Mouse (Mus musculus) CD4-positive naive resting alpha-beta T cell, adult 76 days (primary cell): ENCODE results near the gene Fads6. TPM values are rescaled to one million over a fixed set of nuclear protein-coding genes. Genes with fewer than 3 reads are reported as not detected.

Experiments used
- total RNA-seq: library from RNA; stranded (reverse); gene quantifications from one replicate; pipeline ENCODE4 v1.2.4, GENCODE M21; 2023

Fads6 gene
- 1.1 TPM for total RNA-seq

GRCm38 (mm10) chr11:115297214-115297826 is at the start of gene Fads6:
Gene Fads6, minus strand, starts transcription at chr11:115297663.

DNA sequence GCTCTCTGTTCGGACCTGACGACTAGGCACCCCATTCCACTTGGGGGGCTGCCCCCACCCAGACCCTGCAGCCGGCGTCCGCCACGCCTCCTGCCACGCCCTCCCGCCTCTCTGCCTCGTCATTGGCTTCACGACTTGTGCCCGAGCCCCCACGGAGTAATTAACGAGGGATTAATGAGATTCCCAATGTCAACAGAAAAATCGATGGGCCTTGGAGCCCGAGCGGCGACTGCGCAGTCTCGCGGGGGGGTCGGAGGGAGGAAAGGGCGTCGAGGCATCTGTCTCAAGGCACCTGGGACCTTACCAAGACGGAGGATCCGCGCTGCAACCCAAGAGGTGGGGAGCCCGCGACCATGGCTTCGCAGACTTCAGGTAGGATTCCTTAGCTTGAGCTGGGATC is 37.1 kb upstream of the Fads6 start, which contains the start of gene Otop3:
TSS of gene Otop3 (plus strand) at position 201 of the 400 bp plus-strand sequence.

DNA sequence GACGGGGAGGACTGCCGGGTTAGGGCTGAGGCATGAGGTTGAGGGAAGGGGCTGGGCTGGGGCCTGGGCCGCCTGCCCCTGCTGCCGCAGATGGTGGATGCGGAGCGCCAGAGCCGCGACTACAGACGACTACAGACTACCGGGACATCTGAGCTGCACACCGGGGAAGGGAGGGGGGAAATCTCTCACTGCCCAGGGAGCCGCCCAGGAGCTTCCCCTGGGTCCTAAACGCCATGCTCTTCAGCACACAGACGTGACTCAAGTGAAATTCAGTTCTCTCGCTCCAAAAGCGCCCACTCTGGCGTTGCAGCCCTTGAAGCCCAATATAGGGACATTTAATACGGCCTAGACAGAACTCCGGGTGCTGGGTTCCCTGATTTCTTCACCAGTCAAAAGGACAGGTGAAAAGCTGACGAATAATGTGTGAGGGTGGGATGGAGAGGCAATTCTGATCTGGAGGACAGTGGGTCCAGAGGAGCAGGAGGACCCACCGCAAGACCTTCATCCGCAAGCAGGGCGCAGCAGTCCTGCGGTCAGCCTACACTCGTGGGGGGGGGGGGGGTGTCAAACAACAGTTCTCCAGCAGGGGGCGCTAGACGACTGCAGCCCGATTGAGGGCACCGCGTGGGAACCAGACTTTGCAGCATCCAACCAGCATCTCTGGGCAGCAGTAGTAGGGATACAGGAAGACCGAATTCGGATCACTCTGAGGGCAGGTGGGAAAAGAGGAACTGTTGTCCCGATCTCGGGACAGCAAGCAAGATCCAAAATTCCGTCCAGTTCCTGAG is 24.6 kb upstream of the Fads6 start, which contains the start of gene Ush1g:
TSS of gene Ush1g (minus strand) at position 136 of the 788 bp plus-strand sequence.

GRCm38 (mm10) chr11:115306863-115307262 is 9.4 kb upstream of the Fads6 start, which contains the start of gene Otop2:
Gene Otop2, plus strand, starts transcription at chr11:115307163.

GRCm38 (mm10) chr11:115276780-115277603 is 20.5 kb downstream of the Fads6 start, which contains the start of gene Fdxr:
Gene Fdxr, minus strand, starts transcription at chr11:115277050.

GRCm38 (mm10) chr11:115267061-115267883 is 30.2 kb downstream of the Fads6 start, which contains the start of gene Grin2c:
Gene Grin2c, minus strand, starts transcription at chr11:115267243.

Other genes starting within 250 kb of the Fads6 start
- 2.2 TPM for gene Cd300ld3, start 249.3 kb downstream of the Fads6 start, total RNA-seq
- gene Cd300e, start 235.5 kb downstream of the Fads6 start, total RNA-seq = 1.6 TPM
- gene Rab37, start 206.2 kb downstream of the Fads6 start, total RNA-seq = 26.8 TPM
- 2.2 TPM for gene Cd300lf, start 163.7 kb downstream of the Fads6 start, total RNA-seq
- 151 TPM for gene Slc9a3r1, start 134.3 kb downstream of the Fads6 start, total RNA-seq
- 11.2 TPM for gene Tmem104, start 110.2 kb downstream of the Fads6 start, total RNA-seq
- gene Nat9, start 109.8 kb downstream of the Fads6 start, total RNA-seq = 11.8 TPM
- not detected for gene Grin2c, start 30.4 kb downstream of the Fads6 start, total RNA-seq
- 17.1 TPM for gene Fdxr, start 20.6 kb downstream of the Fads6 start, total RNA-seq
- not detected for gene Otop2, start 9.5 kb upstream of the Fads6 start, total RNA-seq
- not detected for gene Ush1g, start 24.4 kb upstream of the Fads6 start, total RNA-seq
- not detected for gene Otop3, start 37.1 kb upstream of the Fads6 start, total RNA-seq
- 28.6 TPM for gene Hid1, start 70.1 kb upstream of the Fads6 start, total RNA-seq
- 0.82 TPM for gene Cdr2l, start 84.3 kb upstream of the Fads6 start, total RNA-seq
- gene Mrpl58, start 106.1 kb upstream of the Fads6 start, total RNA-seq = 76.4 TPM
- gene Atp5h, start 122.3 kb upstream of the Fads6 start, total RNA-seq = 215 TPM
- gene Kctd2, start 122.5 kb upstream of the Fads6 start, total RNA-seq = 52.0 TPM
- not detected for gene Trim80, start 142.9 kb upstream of the Fads6 start, total RNA-seq
- gene Slc16a5, start 164.8 kb upstream of the Fads6 start, total RNA-seq = 9.4 TPM
- gene Armc7, start 178.0 kb upstream of the Fads6 start, total RNA-seq = 34.7 TPM
- 111 TPM for gene Nt5c, start 194.2 kb upstream of the Fads6 start, total RNA-seq
- 171 TPM for gene Jpt1, start 216.7 kb upstream of the Fads6 start, total RNA-seq
- gene Sumo2, start 238.6 kb upstream of the Fads6 start, total RNA-seq = 231 TPM